Comparison of ENCODE assay signal across 1 mouse cellular context in the genomic region with DNA sequence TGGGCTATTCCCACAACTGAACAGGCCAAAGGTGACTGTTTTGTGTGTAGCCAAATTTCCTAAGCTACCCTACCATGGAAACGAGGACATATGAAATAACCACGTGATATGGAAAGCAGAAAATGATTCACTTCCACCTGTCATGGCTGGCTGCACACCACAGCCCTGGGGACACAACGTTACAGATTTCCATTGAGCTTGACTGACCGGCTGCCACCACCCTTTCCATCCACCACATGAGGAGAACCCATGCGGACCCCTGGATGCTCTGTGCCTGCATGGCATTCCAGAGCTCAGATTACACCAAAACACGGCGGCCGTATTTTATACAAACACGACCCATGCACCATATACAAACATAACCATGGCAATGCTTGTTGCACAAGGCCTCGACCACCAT.
TF ChIP-seq lines count a peak whose summit lies in the region.

No protein-coding gene starts in this region.

TF ChIP-seq in CH12.LX, 34 proteins besides CTCF, POLR2A, EP300 and RAD21 (continued from another document):
- TF ChIP-seq ZMIZ1 (IDR thresholded peaks at IDR 0.05; ENCODE audit: low read depth, low read length): no peak
- peak; percentile 26; the same call in 1 of the 2 replicates for TF ChIP-seq MXI1 (IDR thresholded peaks at IDR 0.05; ENCODE audit: low read depth, low read length)
- TF ChIP-seq ELF1 (IDR thresholded peaks at IDR 0.05; ENCODE audit: low read depth, low read length): no peak
- no peak for TF ChIP-seq MAFK (IDR thresholded peaks at IDR 0.05; ENCODE audit: insufficient replicate concordance, low read length)
- 0 out of 2 replicates have a peak, but pooled peaks have one; percentile 48 for TF ChIP-seq RCOR1 (conservative IDR thresholded peaks at IDR 0.05; ENCODE audit: low read depth, low read length)
- TF ChIP-seq ZC3H11A (IDR thresholded peaks at IDR 0.05; ENCODE audit: low read depth, low read length): no peak
- TF ChIP-seq ZNF384 (IDR thresholded peaks at IDR 0.05; ENCODE audit: low read depth, low read length): no peak
- no peak for TF ChIP-seq UBTF (IDR thresholded peaks at IDR 0.05; ENCODE audit: low read depth, low read length)
- TF ChIP-seq SMC3 (IDR thresholded peaks at IDR 0.05; ENCODE audit: low read depth, low read length): peak; percentile 1; the same call in 1 of the 2 replicates
- TF ChIP-seq CHD2 (IDR thresholded peaks at IDR 0.05; ENCODE audit: low read length): 0 out of 2 replicates have a peak, but pooled peaks have one; percentile 43
- TF ChIP-seq POLR2AphosphoS2 (IDR thresholded peaks at IDR 0.05; ENCODE audit: low read depth, low read length): no peak
